Comparison of ENCODE assay signal across 9 mouse cellular contexts in the genomic region with DNA sequence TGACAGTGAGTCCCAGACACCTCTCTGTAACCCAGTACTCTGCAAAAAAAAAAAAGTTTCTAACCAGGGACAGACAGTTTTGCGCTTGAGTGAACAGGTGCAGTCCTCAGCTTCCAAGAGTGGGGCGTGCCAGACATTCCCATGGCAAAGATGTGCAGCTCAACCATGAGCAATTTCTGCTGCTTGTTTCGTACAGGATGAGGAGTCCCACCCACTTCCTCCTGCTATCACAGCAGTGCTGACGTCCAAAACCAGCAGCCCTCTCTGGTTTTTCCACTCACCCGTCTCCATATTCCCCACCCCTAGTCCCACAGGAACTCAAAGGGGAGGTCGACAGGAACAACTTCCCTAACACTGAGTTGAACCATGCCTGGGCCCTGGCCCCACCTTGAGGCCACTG. TPM values are rescaled to one million over a fixed set of nuclear protein-coding genes. Genes with fewer than 3 reads are reported as not detected.
A peak's percentile ranks its signal among the peaks of the same experiment; 100 is the strongest.
DNase-seq lines count a peak whose midpoint lies in the region; TF ChIP-seq lines count a peak whose summit lies in the region.
"Had no signal": no experiment of that assay in that cellular context is flagged by ENCODE, and none has a peak within 500 bp of the region (broad histone marks: within the 10 kb centered on the region; RNA-seq: fewer than 3 reads in every experiment).

No protein-coding gene starts in this region.

- DNase-seq in adrenal gland, postnatal 36 days: peak; percentile 25 to 41
- DNase-seq in adrenal gland, adult 8-10 months: no peak
- DNase-seq in lung, adult 18-20 months: peak; percentile 43 to 46
- no peak for DNase-seq in lung, adult 2 months
- DNase-seq in heart, postnatal 25 days (ENCODE audit: low spot score): peak; percentile 75
- DNase-seq in lung, postnatal 36 days: peak; percentile 49
- DNase-seq in ovary, adult 18-20 months (ENCODE audit: low spot score): no peak
- DNase-seq in adrenal gland, adult 18-20 months (ENCODE audit: low spot score in 2 of 2): no peak

- H3K4me3 ChIP-seq in lung, adult 2 months (replicated peaks; ENCODE audit: extremely low read depth, low read depth, low read length): no peak overlapping the region

- TF ChIP-seq CTCF in lung, adult 2 months (IDR thresholded peaks at IDR 0.05; ENCODE audit: insufficient read depth, low read length): no peak

- intact Hi-C loops in heart, postnatal 25 days (cut with DNase I): loop anchor here (1.0 kb wide), 1 partner anchor 19 kb away; no protein-coding TSS in a partner anchor

- no peak for TF ChIP-seq POLR2A in lung, adult 2 months (IDR thresholded peaks at IDR 0.05; ENCODE audit: borderline replicate concordance, extremely low read depth, low read depth, low read length)

- peaks cover 23% of the 10 kb centered on the region for H3K4me1 ChIP-seq in lung, adult 2 months (ENCODE audit: control insufficient read depth, insufficient read depth, low read length)

- 41% methylated on average over 6 of the region's 6 CpGs for WGBS in lung, adult 2 months

RNA-seq across cellular contexts. Expression of a gene that starts 7.5 kb away (rescaled TPM):
- 1 to 10 TPM in 1 of 2 experiments, under 1 TPM in 1; 0.99 to 1.6 TPM for total RNA-seq in adrenal gland, postnatal 36 days (2021)
- 1 to 10 TPM in 1 of 4 experiments, under 1 TPM in 3; 0.55 to 1.3 (median 0.64) TPM for total RNA-seq in adrenal gland, adult 8-10 months (2022)
- polyA plus RNA-seq in lung, adult 2 months (2012; rRNA removed): 2.0 and 9.7 TPM in 2 replicates
- total RNA-seq in heart, postnatal 25 days (2021): 1 to 10 TPM in 1 of 2 experiments, under 1 TPM in 1; 0.42 to 1.2 TPM
- total RNA-seq in adrenal gland, adult 18-20 months (2021): 1 to 10 TPM; 1.3 to 2.6 TPM

RNA-seq across cellular contexts. Expression of a gene that starts 9.1 kb away (rescaled TPM):
- total RNA-seq in adrenal gland, postnatal 36 days (2021): 10 to 100 TPM; 66.8 to 76.5 TPM
- 10 to 100 TPM; 73.5 to 97.6 (median 86.0) TPM for total RNA-seq in adrenal gland, adult 8-10 months (2022)
- polyA plus RNA-seq in lung, adult 2 months (2012; rRNA removed): 36.0 and 38.5 TPM in 2 replicates
- 10 to 100 TPM; 82.8 to 83.7 TPM for total RNA-seq in heart, postnatal 25 days (2021)
- 10 to 100 TPM; 76.4 to 88.2 TPM for total RNA-seq in adrenal gland, adult 18-20 months (2021)

RNA-seq across cellular contexts. Expression of a gene that starts 19.8 kb away (rescaled TPM):
- total RNA-seq in adrenal gland, postnatal 36 days (2021): 10 to 100 TPM in 1 of 2 experiments, 1 to 10 TPM in 1; 7.1 to 14.2 TPM
- total RNA-seq in adrenal gland, adult 8-10 months (2022): 10 to 100 TPM in 1 of 4 experiments, 1 to 10 TPM in 3; 6.5 to 11.2 (median 9.1) TPM
- 21.0 and 28.2 TPM in 2 replicates for polyA plus RNA-seq in lung, adult 2 months (2012; rRNA removed)
- total RNA-seq in heart, postnatal 25 days (2021): 10 to 100 TPM; 24.1 to 28.1 TPM
- 10 to 100 TPM in 1 of 2 experiments, 1 to 10 TPM in 1; 9.1 to 16.3 TPM for total RNA-seq in adrenal gland, adult 18-20 months (2021)

RNA-seq across cellular contexts. Expression of a gene that starts 28.8 kb away (rescaled TPM):
- total RNA-seq in adrenal gland, postnatal 36 days (2021): under 1 TPM; 0.26 to 0.36 TPM
- total RNA-seq in adrenal gland, adult 8-10 months (2022): under 1 TPM in 3 of 4 experiments, not detected in 1; 0.30 to 0.59 (median 0.55) TPM
- polyA plus RNA-seq in lung, adult 2 months (2012; rRNA removed): 0.15 and 0.50 TPM in 2 replicates
- total RNA-seq in heart, postnatal 25 days (2021): under 1 TPM in 1 of 2 experiments, not detected in 1; 0.17 TPM
- under 1 TPM in 1 of 2 experiments, not detected in 1; 0.33 TPM for total RNA-seq in adrenal gland, adult 18-20 months (2021)
- polyA plus RNA-seq: liver, embryonic 16.5 days had no signal

RNA-seq across cellular contexts. Expression of a gene that starts 33.0 kb away (rescaled TPM):
- 10 to 100 TPM; 14.4 to 14.7 TPM for total RNA-seq in adrenal gland, postnatal 36 days (2021)
- 10 to 100 TPM; 17.7 to 47.2 (median 36.0) TPM for total RNA-seq in adrenal gland, adult 8-10 months (2022)
- polyA plus RNA-seq in lung, adult 2 months (2012; rRNA removed): 29.5 and 37.1 TPM in 2 replicates
- 10 to 100 TPM; 62.4 to 67.2 TPM for total RNA-seq in heart, postnatal 25 days (2021)
- 10 to 100 TPM; 13.1 to 15.5 TPM for total RNA-seq in adrenal gland, adult 18-20 months (2021)

Comparison
In these comparisons a context has a peak if more than half of its experiments do, and no peak if none do; other contexts are left out.
1. DNase-seq: peak in adrenal gland, postnatal 36 days (2 of 2), lung, adult 18-20 months (2 of 2), heart, postnatal 25 days (single experiment) and lung, postnatal 36 days (single experiment); none in adrenal gland, adult 8-10 months (single experiment), lung, adult 2 months (single experiment), ovary, adult 18-20 months (single experiment) and adrenal gland, adult 18-20 months (0 of 2).